Mouse (Mus musculus) hindbrain, embryonic 14.5 days (tissue): ENCODE measurements around the gene Col6a5. TPM values are rescaled to one million over a fixed set of nuclear protein-coding genes. Genes with fewer than 3 reads are reported as not detected.
A peak's percentile ranks its signal among the peaks of the same experiment; 100 is the strongest.

Source experiments
- ATAC-seq: fragments of 200-750 bp; cut with Nextera tagmentation; 2 replicates; pipeline ENCODE4 v1.8.0; 2017; ENCODE audit warnings: moderate number of reproducible peaks, mild to moderate bottlenecking, moderate TSS enrichment, moderate library complexity; ENCODE audit not compliant: low FRiP score
- DNase-seq: peaks from one replicate; pipeline ENCODE4 v3.0.0-alpha.2; 2015; ENCODE audit warnings: low spot score
- H3K27ac ChIP-seq: fragments of 300-500 bp; sonication (generic); 2 replicates; pipeline ENCODE4 v1.5.1; 2014; ENCODE audit warnings: mild to moderate bottlenecking, moderate library complexity
- H3K27me3 ChIP-seq: fragments of 300-500 bp; sonication (generic); 2 replicates; pipeline ENCODE4 v1.6.1; 2014; ENCODE audit warnings: mild to moderate bottlenecking, low read length, mixed read lengths; ENCODE audit not compliant: control insufficient read depth, insufficient read depth
- H3K36me3 ChIP-seq: fragments of 300-500 bp; sonication (generic); replicated peaks from 2 replicates; pipeline ENCODE4 v1.6.1; 2014; ENCODE audit not compliant: control insufficient read depth, insufficient read depth
- H3K4me1 ChIP-seq: fragments of 300-500 bp; sonication (generic); replicated peaks from 2 replicates; pipeline ENCODE4 v1.6.1; 2014; ENCODE audit warnings: antibody characterized with exemption, low read length, mixed read lengths; ENCODE audit not compliant: control insufficient read depth, insufficient read depth
- H3K4me2 ChIP-seq: fragments of 300-500 bp; sonication (generic); replicated peaks from 2 replicates; pipeline ENCODE4 v1.6.1; 2014; ENCODE audit warnings: mild to moderate bottlenecking, moderate library complexity
- H3K4me3 ChIP-seq: fragments of 300-500 bp; sonication (generic); replicated peaks from 2 replicates; pipeline ENCODE4 v1.5.1; 2014; ENCODE audit warnings: mild to moderate bottlenecking, low read length
- H3K9ac ChIP-seq: fragments of 300-500 bp; sonication (generic); 2 replicates; pipeline ENCODE4 v1.6.1; 2014
- H3K9me3 ChIP-seq: fragments of 300-500 bp; sonication (generic); 2 replicates; pipeline ENCODE4 v1.6.1; 2016; ENCODE audit warnings: low read length; ENCODE audit not compliant: control insufficient read depth
- WGBS: fragments of 180-500 bp; shearing (Covaris S2); extraction: QIAGEN DNeasy Blood & Tissue Kit; methylation state at CpG from one replicate; pipeline ENCODE4 v1.1.7; 2014; 5-methylcytosine and 5-hydroxymethylcytosine counted together
- polyA plus RNA-seq: library from polyadenylated mRNA; unstranded; fragments of >200 nt; fragmentation: Nextera tagmentation; extraction: Ambion mirVana; gene quantifications from 2 replicates; pipeline ENCODE4 v1.2.1, GENCODE M21; 2014

Gene Col6a5
- polyA plus RNA-seq, 1 experiment from 2014 or later = not detected

DNA sequence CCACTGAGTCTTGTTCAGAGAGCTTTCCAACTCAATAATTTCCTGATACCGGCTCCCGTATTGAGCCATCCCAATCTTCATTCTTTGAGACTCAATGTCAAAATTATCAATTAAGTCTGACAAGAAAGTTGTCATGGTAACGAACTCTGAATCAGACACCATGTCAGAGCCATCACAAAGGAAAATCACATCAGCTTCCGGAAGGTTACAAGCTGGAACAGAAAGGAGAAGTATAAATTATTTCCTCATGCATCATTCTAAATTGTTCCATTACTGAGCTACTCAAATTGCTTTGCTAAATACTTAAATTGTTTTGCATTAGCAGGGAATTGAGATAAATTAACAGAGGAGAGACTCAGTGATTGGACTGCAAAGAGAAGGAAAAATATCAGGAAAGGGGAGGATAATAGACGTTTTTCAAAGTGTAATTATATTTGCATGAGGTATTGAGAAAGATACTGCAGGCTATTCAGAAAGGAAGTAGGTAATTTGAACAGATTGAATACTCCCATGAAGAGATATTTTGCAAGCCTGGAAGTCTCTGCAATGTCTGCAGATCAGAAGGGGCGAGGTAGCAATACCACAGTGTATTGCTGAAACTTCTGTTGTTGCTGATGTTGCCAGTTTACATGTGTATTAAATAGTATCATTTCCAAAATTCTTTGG lies 31.9 kb downstream of the Col6a5 start:
- 46% methylated on average over 6 of the region's 6 CpGs for WGBS
- ATAC-seq (no peak), DNase-seq (no peak)
- Histone ChIP-seq H3K27ac (peak overlapping the region; percentile 32; the same call in 1 of the 2 replicates), H3K4me2 (no peak overlapping the region), H3K4me3 (no peak overlapping the region), H3K4me1 (peaks cover 5% of the 10 kb centered on the region; the same call in 1 of the 2 replicates), H3K9ac (no peak overlapping the region), H3K9me3 (no peaks in the 10 kb centered on the region), H3K36me3 (no peaks in the 10 kb centered on the region), H3K27me3 (no peaks in the 10 kb centered on the region)

DNA sequence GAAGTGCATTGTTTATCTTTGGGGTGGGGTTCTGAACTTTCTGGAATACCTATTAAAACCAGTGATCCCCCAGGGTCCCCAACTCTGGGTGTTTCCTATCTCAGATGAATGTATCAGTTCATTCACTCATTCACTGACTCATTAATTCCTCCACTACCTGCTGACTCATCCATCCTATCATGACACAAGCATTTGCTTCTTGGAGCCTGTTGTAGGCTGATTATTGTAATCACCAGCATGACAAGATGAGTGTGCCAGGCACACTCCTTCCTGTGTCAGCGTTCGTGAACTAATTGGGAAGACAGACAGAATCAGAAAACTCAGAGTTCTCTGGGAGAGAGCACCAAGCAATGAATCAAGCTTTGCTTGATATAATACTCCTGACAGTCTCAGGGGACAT lies 36.8 kb downstream of the Col6a5 start:
- peaks cover 5% of the 10 kb centered on the region; the same call in 1 of the 2 replicates for H3K4me1 ChIP-seq
- H3K9me3 ChIP-seq = no peaks in the 10 kb centered on the region
- H3K4me3 ChIP-seq = no peak overlapping the region
- H3K27ac ChIP-seq = no peak overlapping the region
- H3K36me3 ChIP-seq = no peaks in the 10 kb centered on the region
- H3K27me3 ChIP-seq = no peaks in the 10 kb centered on the region
- ATAC-seq (no peak), DNase-seq (no peak)
- WGBS = 88% methylated on average over 2 of the region's 2 CpGs
- no peak overlapping the region for H3K9ac ChIP-seq
- H3K4me2 ChIP-seq = no peak overlapping the region

DNA sequence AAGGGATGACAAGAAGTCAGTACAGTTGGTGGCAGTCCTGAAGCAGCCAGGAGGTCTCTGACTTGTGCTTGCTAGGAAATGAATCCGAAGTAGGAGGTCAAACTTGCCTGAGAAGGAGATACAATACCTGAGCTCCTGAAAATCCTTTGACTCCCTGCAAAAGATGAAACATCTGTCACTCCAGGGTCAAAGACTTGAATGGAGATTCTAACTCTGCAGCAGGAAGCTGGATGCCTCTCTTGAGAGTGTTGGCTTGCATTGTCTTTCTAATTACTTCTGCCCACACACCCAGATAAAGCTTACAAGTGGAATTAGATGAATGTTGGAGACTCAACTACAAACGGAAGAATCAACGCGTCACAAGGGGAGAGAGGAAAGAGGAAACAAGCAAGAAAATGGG lies 45.3 kb downstream of the Col6a5 start:
- H3K9ac ChIP-seq = no peak overlapping the region
- H3K27ac ChIP-seq = no peak overlapping the region
- ATAC-seq (no peak), DNase-seq (no peak)
- no peaks in the 10 kb centered on the region for H3K27me3 ChIP-seq
- no peaks in the 10 kb centered on the region for H3K4me1 ChIP-seq
- H3K9me3 ChIP-seq = no peaks in the 10 kb centered on the region
- H3K4me2 ChIP-seq = no peak overlapping the region
- no peak overlapping the region for H3K4me3 ChIP-seq
- no peaks in the 10 kb centered on the region for H3K36me3 ChIP-seq
- WGBS = 39% methylated on average over 4 of the region's 4 CpGs

DNA sequence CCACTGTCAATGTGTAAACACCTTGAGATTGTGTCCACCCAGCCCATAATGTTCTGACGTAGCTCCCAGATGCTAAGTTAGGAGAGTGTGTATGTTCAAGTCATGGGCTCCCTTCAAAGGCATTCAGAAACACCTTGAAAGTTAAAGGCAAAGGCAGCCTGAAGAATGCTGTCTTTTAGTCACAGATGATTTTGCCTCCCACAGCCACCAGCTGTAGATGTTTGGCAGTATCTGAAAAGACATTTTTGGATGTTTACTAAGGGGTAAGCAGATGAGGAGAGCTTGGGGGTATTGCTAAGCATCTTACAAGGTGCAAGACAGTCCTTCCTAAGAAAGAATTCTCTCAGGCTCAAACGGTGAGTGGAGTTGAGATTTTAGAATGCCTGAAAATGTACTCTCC lies 50.3 kb downstream of the Col6a5 start:
- H3K9ac ChIP-seq = no peak overlapping the region
- H3K9me3 ChIP-seq = peaks cover 7% of the 10 kb centered on the region; the same call in 1 of the 2 replicates
- no peaks in the 10 kb centered on the region for H3K36me3 ChIP-seq
- WGBS = 95% methylated on average over 2 of the region's 2 CpGs
- no peak overlapping the region for H3K4me3 ChIP-seq
- H3K4me2 ChIP-seq = no peak overlapping the region
- ATAC-seq = no peak
- no peaks in the 10 kb centered on the region for H3K27me3 ChIP-seq
- H3K4me1 ChIP-seq = no peaks in the 10 kb centered on the region
- no peak overlapping the region for H3K27ac ChIP-seq
- no peak for DNase-seq

DNA sequence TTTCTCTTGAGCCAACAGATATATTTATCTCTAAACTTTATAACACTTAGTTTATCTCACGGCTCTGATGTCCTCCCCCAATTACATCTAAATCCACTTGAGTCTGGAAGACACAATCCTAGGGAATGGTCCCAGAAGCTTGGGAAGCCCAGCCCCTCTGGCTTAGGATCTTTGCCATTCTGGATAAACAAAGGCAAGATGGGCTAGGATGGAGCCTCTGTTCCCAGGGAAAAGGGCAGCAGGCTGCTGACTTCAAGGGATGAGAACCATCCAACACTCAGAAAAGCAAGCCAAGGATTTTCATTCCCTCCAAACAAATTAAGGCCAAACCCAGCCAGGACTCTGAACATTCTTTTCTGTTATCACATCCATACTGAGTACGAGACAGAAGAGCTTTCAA lies 51.1 kb downstream of the Col6a5 start:
- no peak for DNase-seq
- Histone ChIP-seq H3K4me2 (no peak overlapping the region), H3K36me3 (no peaks in the 10 kb centered on the region), H3K4me3 (no peak overlapping the region), H3K4me1 (no peaks in the 10 kb centered on the region), H3K9ac (no peak overlapping the region), H3K27ac (no peak overlapping the region), H3K9me3 (peaks cover 7% of the 10 kb centered on the region; the same call in 1 of the 2 replicates), H3K27me3 (no peaks in the 10 kb centered on the region)
- no peak for ATAC-seq
- WGBS = 93% methylated on average over 2 of the region's 2 CpGs

DNA sequence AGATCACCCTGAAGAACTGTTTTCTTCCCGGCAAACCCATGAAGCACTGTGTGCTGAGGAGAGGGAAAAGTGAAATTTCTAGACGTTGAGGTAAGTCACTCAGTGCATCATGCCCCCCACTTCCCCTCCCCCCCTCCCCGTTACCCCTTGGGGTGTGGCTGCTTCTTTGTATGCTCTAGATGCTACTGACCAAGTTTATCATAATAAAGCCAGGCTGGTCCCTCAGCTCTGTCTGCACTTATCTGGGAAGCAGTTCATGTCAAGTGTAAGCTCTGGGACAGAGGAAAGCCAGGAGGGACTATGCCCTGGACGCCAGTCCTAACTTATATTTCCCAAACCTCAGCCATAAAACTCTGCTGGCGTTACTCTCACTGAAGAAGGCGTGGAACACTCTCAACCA lies 53.0 kb downstream of the Col6a5 start:
- H3K27me3 ChIP-seq = no peaks in the 10 kb centered on the region
- DNase-seq (no peak), ATAC-seq (no peak)
- peaks cover 7% of the 10 kb centered on the region; the same call in 1 of the 2 replicates for H3K9me3 ChIP-seq
- H3K4me1 ChIP-seq = no peaks in the 10 kb centered on the region
- no peak overlapping the region for H3K4me2 ChIP-seq
- H3K4me3 ChIP-seq = no peak overlapping the region
- 88% methylated on average over 6 of the region's 6 CpGs for WGBS
- no peak overlapping the region for H3K27ac ChIP-seq
- H3K36me3 ChIP-seq = no peaks in the 10 kb centered on the region
- H3K9ac ChIP-seq = no peak overlapping the region

DNA sequence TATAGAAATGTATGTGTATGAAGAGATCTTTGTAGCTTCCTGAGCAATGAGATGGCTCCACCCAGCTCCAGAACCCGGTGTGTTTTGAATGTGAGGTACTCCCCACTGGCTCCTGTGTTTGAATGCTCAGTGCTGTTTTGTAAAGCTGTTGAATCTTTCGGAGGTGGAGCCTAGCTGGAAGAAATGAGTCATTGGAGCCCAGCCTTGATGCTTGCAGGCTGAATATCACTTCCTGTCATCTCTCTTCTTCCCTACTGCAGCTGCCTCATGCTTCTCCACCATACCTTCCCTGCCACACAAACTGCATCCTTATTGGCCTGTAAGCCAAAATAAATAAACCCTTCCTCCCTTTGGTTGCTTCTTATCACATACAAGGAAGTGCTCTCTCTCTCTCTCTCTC lies 72.9 kb downstream of the Col6a5 start:
- Histone ChIP-seq H3K36me3 (no peaks in the 10 kb centered on the region), H3K27me3 (no peaks in the 10 kb centered on the region), H3K4me3 (no peak overlapping the region), H3K9ac (no peak overlapping the region), H3K4me1 (0 out of 2 replicates have a peak, but pooled peaks cover 4% of the 10 kb centered on the region), H3K27ac (no peak overlapping the region), H3K9me3 (no peaks in the 10 kb centered on the region), H3K4me2 (no peak overlapping the region)
- no peak for ATAC-seq
- no peak for DNase-seq
- WGBS = 39% methylated on average over 2 of the region's 2 CpGs

DNA sequence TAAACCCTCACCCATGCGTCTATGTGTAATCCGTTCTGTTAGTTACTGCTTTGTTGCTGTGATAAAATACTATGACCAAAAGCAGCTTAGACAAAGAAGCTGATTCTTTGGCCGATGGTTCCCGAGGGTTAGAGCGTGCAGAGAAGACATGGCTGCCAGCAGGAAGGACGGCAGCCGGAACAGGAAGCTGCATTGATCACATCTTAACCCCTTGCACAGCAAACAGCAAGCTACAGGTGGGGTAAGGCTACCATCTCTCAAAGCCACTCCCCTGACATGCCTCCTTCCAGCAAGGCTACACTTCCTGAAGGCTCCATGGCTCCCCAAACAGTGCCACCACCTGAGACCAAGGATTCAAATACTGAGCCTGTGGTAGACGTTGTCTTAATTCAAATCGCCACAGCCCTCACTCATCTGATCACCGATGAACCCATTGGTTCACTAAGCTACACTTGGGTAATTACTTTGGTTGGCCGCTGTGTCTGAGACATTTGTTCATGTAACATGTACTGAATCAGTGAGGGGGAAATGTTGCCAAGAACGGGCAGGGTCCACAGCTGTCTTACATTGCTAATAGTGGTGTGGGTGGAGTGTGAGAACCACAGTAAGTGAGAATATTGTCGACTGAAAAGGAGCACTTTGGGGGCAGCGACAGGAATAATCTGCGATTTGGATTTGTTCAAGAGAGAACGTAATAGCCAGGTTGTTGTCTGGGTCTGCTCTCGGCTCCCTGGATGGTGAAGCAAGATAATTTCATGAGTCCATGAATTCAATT lies 75.6 kb downstream of the Col6a5 start:
- 81% methylated on average over 17 of the region's 17 CpGs for WGBS
- ATAC-seq (no peak), DNase-seq (peak; percentile 38)
- Histone ChIP-seq H3K36me3 (no peaks in the 10 kb centered on the region), H3K9me3 (no peaks in the 10 kb centered on the region), H3K9ac (no peak overlapping the region), H3K27ac (no peak overlapping the region), H3K4me3 (no peak overlapping the region), H3K27me3 (no peaks in the 10 kb centered on the region), H3K4me2 (no peak overlapping the region), H3K4me1 (0 out of 2 replicates have a peak, but pooled peaks cover 3% of the 10 kb centered on the region)

DNA sequence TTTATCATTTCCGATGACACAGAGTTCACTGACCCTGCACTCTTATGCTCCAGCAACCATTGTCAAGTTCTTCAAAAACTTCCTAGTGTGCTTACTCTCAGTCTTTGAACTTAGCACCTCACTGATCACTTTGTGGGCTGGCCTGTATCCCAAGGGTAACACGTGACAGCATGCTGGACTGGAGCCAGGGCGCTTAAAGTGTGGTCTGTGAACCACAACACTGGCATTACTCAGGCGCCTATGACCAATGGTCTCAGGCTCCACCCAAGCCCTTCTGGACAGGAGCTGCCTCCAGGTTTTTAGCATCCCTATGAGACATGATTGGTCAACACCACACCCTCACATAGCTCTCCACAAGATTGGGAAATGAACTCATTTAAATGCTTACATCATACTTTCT lies 79.7 kb downstream of the Col6a5 start:
- H3K9me3 ChIP-seq = no peaks in the 10 kb centered on the region
- H3K27ac ChIP-seq = no peak overlapping the region
- H3K27me3 ChIP-seq = no peaks in the 10 kb centered on the region
- H3K4me3 ChIP-seq = no peak overlapping the region
- H3K36me3 ChIP-seq = no peaks in the 10 kb centered on the region
- H3K4me2 ChIP-seq = no peak overlapping the region
- H3K4me1 ChIP-seq = 0 out of 2 replicates have a peak, but pooled peaks cover 3% of the 10 kb centered on the region
- ATAC-seq (no peak), DNase-seq (no peak)
- no peak overlapping the region for H3K9ac ChIP-seq
- WGBS = 87% methylated on average over 4 of the region's 4 CpGs
